Mouse (Mus musculus) liver, embryonic 11.5 days (tissue): ENCODE measurements at regions not wholly inside any gene's neighbourhood (a gene's known extent, or its start where the extent isn't known, plus 50 kb on each side); places are given as distances from the start of the nearest gene placed in this dataset.
A peak's percentile ranks its signal among the peaks of the same experiment; 100 is the strongest.

ENCODE experiments used
- ATAC-seq: fragments of 200-750 bp; cut with Nextera tagmentation; replicated peaks from 2 replicates; pipeline ENCODE4 v1.8.0; 2017; ENCODE audit warnings: moderate number of reproducible peaks, mild to moderate bottlenecking, moderate TSS enrichment, moderate library complexity; ENCODE audit not compliant: low FRiP score
- DNase-seq: peaks from one replicate; pipeline ENCODE4 v3.0.0-alpha.2; 2017; ENCODE audit warnings: low spot score
- H3K27ac ChIP-seq: fragments of 300-500 bp; sonication (generic); 2 replicates; pipeline ENCODE4 v1.5.1; 2014; ENCODE audit warnings: mild to moderate bottlenecking, low read depth, low read length, control low read depth
- H3K27me3 ChIP-seq: fragments of 300-500 bp; sonication (generic); replicated peaks from 2 replicates; pipeline ENCODE4 v1.6.1; 2014; ENCODE audit warnings: low read length, mixed read lengths; ENCODE audit not compliant: control insufficient read depth, insufficient read depth
- H3K36me3 ChIP-seq: fragments of 300-500 bp; sonication (generic); 2 replicates; pipeline ENCODE4 v1.6.1; 2014; ENCODE audit warnings: mild to moderate bottlenecking, low read length, moderate library complexity, mixed read lengths; ENCODE audit not compliant: control insufficient read depth, insufficient read depth
- H3K4me1 ChIP-seq: fragments of 300-500 bp; sonication (generic); replicated peaks from 2 replicates; pipeline ENCODE4 v1.6.1; 2014; ENCODE audit warnings: low read length, mixed read lengths; ENCODE audit not compliant: control insufficient read depth, insufficient read depth
- H3K4me2 ChIP-seq: fragments of 300-500 bp; sonication (generic); 2 replicates; pipeline ENCODE4 v1.6.1; 2014; ENCODE audit warnings: mild to moderate bottlenecking, control low read depth, moderate library complexity
- H3K4me3 ChIP-seq: fragments of 300-500 bp; sonication (generic); 2 replicates; pipeline ENCODE4 v1.5.1; 2014; ENCODE audit warnings: low read depth, low read length, control low read depth
- H3K9ac ChIP-seq: fragments of 300-500 bp; sonication (generic); 2 replicates; pipeline ENCODE4 v1.6.1; 2014; ENCODE audit warnings: low read depth, low read length, control low read depth
- H3K9me3 ChIP-seq: fragments of 300-500 bp; sonication (generic); 2 replicates; pipeline ENCODE4 v1.6.1; 2016; ENCODE audit warnings: low read length, inconsistent platforms, mixed read lengths; ENCODE audit not compliant: control insufficient read depth
- WGBS: fragments of 180-500 bp; shearing (Covaris S2); extraction: QIAGEN DNeasy Blood & Tissue Kit; methylation state at CpG from one replicate; pipeline ENCODE4 v1.1.7; 2014; 5-methylcytosine and 5-hydroxymethylcytosine counted together

DNA sequence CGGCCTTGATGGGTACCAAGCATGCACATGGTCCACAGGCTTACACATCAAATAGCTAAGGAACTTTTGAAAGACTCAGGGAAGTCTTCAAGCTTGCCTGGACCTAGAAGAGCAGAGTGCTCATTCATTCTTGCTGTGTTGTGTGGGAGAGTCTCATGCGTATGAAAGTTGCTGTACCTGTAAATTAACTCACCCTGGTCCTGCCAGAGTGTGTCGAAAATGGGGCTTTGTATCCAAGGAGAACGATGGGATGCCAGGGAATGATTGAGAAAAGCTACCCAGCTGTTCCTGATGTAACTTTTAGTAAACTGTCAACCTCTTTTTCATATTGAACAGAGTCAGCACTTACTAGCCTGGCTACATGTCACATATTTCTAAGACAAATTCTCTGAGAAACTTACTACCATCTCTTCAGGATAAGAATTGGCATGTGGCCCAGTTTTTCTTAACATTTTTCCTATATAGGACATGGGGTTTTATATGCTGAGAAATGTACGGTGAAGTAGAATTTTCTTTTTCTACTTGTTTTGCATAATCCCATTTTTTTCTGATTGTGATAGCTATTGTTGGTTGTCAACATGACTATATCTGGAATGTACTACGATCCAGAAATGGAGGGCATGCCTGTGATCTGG is 95.0 kb upstream of the Rreb1 start:
- no peak for DNase-seq
- H3K9ac ChIP-seq: no peak overlapping the region
- no peak for ATAC-seq
- H3K36me3 ChIP-seq: no peaks in the 10 kb centered on the region
- 82% methylated on average over 6 of the region's 6 CpGs for WGBS
- no peaks in the 10 kb centered on the region for H3K27me3 ChIP-seq
- H3K9me3 ChIP-seq: no peaks in the 10 kb centered on the region
- H3K4me2 ChIP-seq: no peak overlapping the region
- H3K27ac ChIP-seq: no peak overlapping the region
- no peaks in the 10 kb centered on the region for H3K4me1 ChIP-seq
- H3K4me3 ChIP-seq: no peak overlapping the region

DNA sequence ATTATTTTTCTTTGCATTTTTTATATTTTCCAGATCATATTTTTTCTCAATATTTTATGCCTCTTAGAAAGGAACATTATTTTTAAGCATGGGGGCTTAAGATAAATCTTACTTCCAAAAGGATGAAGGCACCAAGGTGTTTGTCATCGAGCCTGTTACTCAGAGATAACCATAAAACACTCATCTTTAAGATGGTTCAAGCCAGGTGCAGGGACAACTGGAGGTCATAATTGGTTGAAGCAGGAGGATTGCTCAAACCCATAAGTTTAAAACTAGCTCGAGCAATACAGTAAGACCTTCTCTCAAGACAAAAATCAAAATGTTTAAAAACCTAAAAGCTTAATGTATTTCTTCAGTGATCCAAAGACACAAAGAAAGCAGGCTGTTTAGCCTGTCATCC is 92.6 kb upstream of the Rreb1 start:
- 69% methylated on average over 2 of the region's 2 CpGs for WGBS
- no peak for DNase-seq
- no peak overlapping the region for H3K4me3 ChIP-seq
- no peak overlapping the region for H3K27ac ChIP-seq
- H3K27me3 ChIP-seq: no peaks in the 10 kb centered on the region
- H3K9ac ChIP-seq: no peak overlapping the region
- no peaks in the 10 kb centered on the region for H3K9me3 ChIP-seq
- H3K4me2 ChIP-seq: no peak overlapping the region
- H3K4me1 ChIP-seq: no peaks in the 10 kb centered on the region
- no peak for ATAC-seq
- no peaks in the 10 kb centered on the region for H3K36me3 ChIP-seq

DNA sequence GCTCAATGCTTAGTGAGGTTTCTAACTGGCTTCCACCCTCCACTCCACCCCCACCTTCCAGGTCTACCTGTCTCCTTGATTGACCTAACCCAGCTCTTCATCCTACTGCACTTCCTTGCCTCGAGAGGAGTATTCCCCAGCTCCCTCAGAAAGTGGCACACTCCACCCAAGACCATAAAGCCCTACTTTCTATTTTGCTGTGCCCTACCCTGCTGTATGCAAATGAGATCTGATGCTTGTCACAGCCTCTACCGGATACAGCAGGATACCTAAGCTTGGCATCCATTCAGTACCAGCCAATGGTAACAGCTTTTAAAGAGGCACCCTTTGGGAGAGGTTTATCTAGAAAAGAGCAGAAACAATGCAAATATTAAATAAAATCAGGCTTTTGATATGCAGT is 92.1 kb upstream of the Rreb1 start:
- no peak overlapping the region for H3K9ac ChIP-seq
- no peak for DNase-seq
- no peaks in the 10 kb centered on the region for H3K9me3 ChIP-seq
- H3K36me3 ChIP-seq: no peaks in the 10 kb centered on the region
- H3K4me1 ChIP-seq: no peaks in the 10 kb centered on the region
- no peak overlapping the region for H3K4me2 ChIP-seq
- no peaks in the 10 kb centered on the region for H3K27me3 ChIP-seq
- no peak overlapping the region for H3K27ac ChIP-seq
- whole genome bisulfite sequencing: 63% methylated on average over 2 of the region's 2 CpGs
- ATAC-seq: no peak
- H3K4me3 ChIP-seq: no peak overlapping the region

DNA sequence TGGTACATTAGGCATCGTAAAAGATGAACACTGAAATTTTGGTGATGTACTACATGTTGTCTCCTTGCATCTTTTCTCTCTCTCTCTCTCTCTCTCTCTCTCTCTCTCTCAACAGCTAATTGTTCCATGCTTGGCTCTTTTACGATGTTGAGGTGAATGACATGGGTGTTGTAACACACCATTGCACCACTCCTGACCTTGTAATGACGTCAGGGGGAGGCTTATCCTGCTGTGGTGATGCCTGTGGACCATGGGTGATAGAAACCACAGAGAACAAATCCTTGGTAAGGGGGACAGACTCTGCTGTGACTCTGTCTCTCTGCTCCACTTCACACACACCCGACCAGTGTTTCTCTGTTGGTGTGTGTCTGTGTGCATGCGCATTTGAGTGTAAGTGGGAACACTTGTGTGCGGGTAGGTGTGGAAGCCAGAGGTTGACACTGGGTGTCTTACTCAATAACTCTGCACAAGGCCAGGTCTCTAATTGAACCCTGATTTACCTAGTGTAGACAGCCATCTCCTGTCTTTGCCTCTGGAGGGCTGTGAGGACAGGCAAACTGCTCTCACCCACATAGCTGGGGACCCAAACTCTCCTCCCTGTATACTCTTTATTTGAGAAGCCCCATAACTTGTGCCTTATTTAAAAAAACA is 88.9 kb upstream of the Rreb1 start:
- H3K36me3 ChIP-seq: no peaks in the 10 kb centered on the region
- 83% methylated on average over 6 of the region's 6 CpGs for WGBS
- no peak overlapping the region for H3K27ac ChIP-seq
- no peaks in the 10 kb centered on the region for H3K27me3 ChIP-seq
- H3K9me3 ChIP-seq: no peaks in the 10 kb centered on the region
- DNase-seq: no peak
- H3K4me2 ChIP-seq: no peak overlapping the region
- H3K4me1 ChIP-seq: no peaks in the 10 kb centered on the region
- no peak overlapping the region for H3K9ac ChIP-seq
- no peak overlapping the region for H3K4me3 ChIP-seq
- ATAC-seq: no peak

DNA sequence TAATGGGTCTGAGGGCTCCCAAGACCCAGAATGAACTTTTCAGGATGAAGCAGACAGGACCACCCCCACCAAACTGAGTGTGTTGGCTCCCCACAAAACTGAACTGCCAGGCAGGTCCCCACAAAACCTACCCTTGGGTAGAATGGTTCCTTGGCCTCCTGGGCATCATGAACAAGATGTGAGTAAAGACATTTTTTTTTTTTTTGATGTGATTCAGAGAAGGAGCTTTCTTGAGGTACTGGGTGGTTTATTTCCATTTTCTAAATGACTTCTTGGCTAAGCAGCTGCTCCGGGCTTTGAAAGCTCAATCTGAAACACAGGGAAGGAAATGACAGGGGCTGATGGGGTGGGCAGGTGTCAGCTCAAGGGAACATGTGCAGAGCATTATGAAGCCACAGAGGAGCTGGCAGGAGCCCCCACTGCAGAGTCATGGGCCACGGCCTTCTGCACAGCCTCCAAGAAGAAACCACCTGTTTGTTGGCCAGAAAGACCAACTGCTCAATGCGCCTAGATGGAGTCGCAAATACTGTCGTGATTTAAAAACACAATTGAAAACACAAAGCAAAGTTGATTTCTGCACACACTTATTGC is 86.2 kb upstream of the Rreb1 start:
- Histone ChIP-seq H3K9me3 (no peaks in the 10 kb centered on the region), H3K4me2 (no peak overlapping the region), H3K27ac (no peak overlapping the region), H3K4me1 (no peaks in the 10 kb centered on the region), H3K4me3 (no peak overlapping the region), H3K27me3 (no peaks in the 10 kb centered on the region), H3K36me3 (no peaks in the 10 kb centered on the region), H3K9ac (no peak overlapping the region)
- DNase-seq (no peak), ATAC-seq (no peak)
- WGBS: 71% methylated on average over 5 of the region's 5 CpGs

DNA sequence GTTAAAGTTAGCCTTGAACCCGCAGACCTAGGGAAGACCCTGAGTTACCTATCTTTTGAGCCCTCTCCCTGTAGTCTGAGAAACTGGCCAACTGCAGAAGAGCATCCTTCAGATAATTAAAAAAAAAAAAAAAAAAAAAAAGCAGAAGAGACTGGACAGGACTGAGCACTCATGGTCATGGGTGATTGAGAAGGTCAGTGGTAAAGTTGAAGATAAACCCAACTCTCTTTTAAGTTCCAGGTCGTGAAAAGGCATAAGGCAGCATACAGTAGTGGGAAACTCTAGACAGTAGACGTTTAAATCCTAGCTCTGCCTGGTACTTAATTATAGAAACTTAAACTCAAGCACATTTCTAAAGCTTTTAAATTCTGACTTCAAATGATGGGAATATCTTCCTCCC is 84.6 kb upstream of the Rreb1 start:
- Histone ChIP-seq H3K36me3 (no peaks in the 10 kb centered on the region), H3K4me2 (no peak overlapping the region), H3K9ac (no peak overlapping the region), H3K4me3 (no peak overlapping the region), H3K27me3 (no peaks in the 10 kb centered on the region), H3K4me1 (no peaks in the 10 kb centered on the region), H3K27ac (no peak overlapping the region), H3K9me3 (no peaks in the 10 kb centered on the region)
- 84% methylated on average over 3 of the region's 3 CpGs for WGBS
- DNase-seq (no peak), ATAC-seq (no peak)

DNA sequence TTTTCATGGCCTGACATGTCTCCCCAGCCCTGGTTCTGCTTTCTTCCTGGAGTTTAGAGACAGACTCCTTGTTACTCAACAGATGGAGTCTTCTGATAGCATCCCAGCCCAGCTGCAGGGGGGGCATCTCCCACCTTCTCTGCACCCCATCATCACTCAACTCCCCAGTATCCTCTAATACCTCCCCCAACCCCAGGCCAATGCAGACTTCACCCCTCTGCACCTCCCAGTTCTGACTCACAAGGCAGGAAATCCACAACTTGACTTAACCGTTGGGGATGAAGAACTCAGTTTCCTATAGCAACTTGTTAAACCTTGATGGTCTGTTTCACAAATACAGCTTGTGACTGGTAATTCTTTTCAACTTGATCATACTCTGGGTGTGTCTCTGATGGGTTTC is 73.7 kb upstream of the Rreb1 start:
- no peak for DNase-seq
- no peak for ATAC-seq
- Histone ChIP-seq H3K9me3 (no peaks in the 10 kb centered on the region), H3K4me2 (no peak overlapping the region), H3K36me3 (no peaks in the 10 kb centered on the region), H3K27ac (no peak overlapping the region), H3K4me3 (no peak overlapping the region), H3K4me1 (no peaks in the 10 kb centered on the region; the same call in none of the 2 replicates), H3K9ac (no peak overlapping the region), H3K27me3 (no peaks in the 10 kb centered on the region)
- 43% methylated on average over 1 of the region's 1 CpGs for WGBS

DNA sequence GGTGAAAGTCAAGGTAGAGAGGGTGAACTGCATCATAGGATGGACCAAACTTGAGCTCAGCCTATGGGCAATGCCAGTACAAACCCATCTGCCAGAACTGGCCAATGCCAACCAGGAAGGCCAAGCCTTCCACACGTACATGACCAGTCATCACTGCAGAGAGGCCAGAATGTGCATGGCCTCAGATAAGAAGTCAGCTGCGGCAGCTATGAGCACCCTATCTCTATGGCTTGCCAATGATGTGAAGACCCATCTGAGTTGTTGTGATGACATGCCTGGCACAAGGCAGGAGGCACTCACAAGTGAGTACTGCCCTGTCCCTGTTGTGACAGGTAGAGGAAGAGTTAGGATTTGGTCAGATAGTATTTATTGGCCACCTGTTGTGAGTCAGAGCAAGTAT is 72.7 kb upstream of the Rreb1 start:
- H3K4me1 ChIP-seq: no peaks in the 10 kb centered on the region; the same call in none of the 2 replicates
- peak; percentile 64 for ATAC-seq

DNA sequence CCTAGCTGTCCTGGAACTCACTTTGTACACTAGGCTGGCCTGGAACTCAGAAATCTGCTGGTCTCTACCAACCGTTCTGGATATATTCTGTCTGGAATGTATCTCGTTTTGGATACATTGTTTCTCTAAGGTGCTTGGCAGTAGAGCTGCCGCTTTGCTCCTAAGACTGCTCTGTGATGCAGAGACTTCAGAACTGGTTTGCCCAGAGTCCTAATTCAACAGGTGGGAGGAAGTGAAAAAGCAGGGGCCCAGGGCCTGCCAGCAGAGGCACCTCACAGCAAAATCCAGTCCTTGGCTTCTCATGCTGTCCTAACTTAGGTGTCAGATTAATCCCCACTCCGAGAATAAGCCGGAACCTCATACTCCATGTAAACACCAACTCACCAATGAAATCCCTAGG is 67.3 kb upstream of the Rreb1 start:
- Histone ChIP-seq H3K4me2 (no peak overlapping the region), H3K9me3 (no peaks in the 10 kb centered on the region), H3K4me3 (no peak overlapping the region), H3K36me3 (no peaks in the 10 kb centered on the region), H3K4me1 (peaks cover 3% of the 10 kb centered on the region; the same call in 1 of the 2 replicates), H3K27ac (no peak overlapping the region), H3K9ac (no peak overlapping the region), H3K27me3 (no peaks in the 10 kb centered on the region)
- DNase-seq: no peak
- WGBS: 83% methylated on average over 5 of the region's 5 CpGs
- ATAC-seq: no peak

More for the DNA sequence above, 72.7 kb upstream of the Rreb1 start:
- H3K9ac ChIP-seq: no peak overlapping the region
- no peak overlapping the region for H3K27ac ChIP-seq
- no peaks in the 10 kb centered on the region for H3K9me3 ChIP-seq
- DNase-seq: no peak
- H3K4me3 ChIP-seq: no peak overlapping the region
- no peak overlapping the region for H3K4me2 ChIP-seq
- H3K27me3 ChIP-seq: no peaks in the 10 kb centered on the region
- WGBS: 38% methylated on average over 2 of the region's 2 CpGs
- no peaks in the 10 kb centered on the region for H3K36me3 ChIP-seq
